Mouse (Mus musculus): ENCODE measurements at regions not wholly inside any gene's neighbourhood (a gene's known extent, or its start where the extent isn't known, plus 50 kb on each side); places are given as distances from the start of the nearest gene placed in this dataset.

DNA sequence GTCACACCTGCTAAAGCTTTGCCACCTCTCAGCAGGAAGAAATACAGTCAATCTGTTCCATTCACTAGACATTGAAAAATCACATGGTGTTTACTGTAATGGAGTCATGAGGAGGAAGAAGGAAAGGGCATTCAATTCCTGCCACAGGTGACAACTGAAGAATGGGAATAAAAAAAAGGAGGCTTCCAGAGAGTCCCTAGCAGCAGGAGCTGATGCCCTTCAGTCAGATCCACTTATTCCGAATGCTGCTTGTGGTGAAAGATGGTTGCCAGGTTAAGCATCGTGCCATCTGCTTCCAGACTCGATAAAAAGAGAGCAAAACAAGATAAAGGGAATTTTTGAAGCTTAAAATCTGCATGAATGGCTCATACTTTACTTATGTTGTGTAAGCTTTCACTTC is 385.0 kb upstream of the Mctp2 start:
- Histone ChIP-seq H3K9me3 (ENCODE audit: low read length) (no peaks in the 10 kb centered on the region), H3K4me2 (replicated peaks; ENCODE audit: low read depth, low read length) (no peak overlapping the region), H3K4me3 (ENCODE audit: low read depth, low read length) (no peak overlapping the region), H3K9ac (replicated peaks; ENCODE audit: low read depth) (no peak overlapping the region), H3K36me3 (ENCODE audit: insufficient read depth, low read length) (no peaks in the 10 kb centered on the region), H3K4me1 (ENCODE audit: insufficient read depth, low read depth, low read length) (no peaks in the 10 kb centered on the region), H3K27ac (ENCODE audit: low read length) (no peak overlapping the region), H3K27me3 (replicated peaks; ENCODE audit: insufficient read depth, low read length) (no peaks in the 10 kb centered on the region)
- 82% methylated on average over 3 of the region's 3 CpGs for WGBS
- TF ChIP-seq EP300 (IDR thresholded peaks at IDR 0.05) (no peak), CTCF (IDR thresholded peaks at IDR 0.05) (no peak)
- no peak for DNase-seq (ENCODE audit: low spot score)
- no peak for ATAC-seq

DNA sequence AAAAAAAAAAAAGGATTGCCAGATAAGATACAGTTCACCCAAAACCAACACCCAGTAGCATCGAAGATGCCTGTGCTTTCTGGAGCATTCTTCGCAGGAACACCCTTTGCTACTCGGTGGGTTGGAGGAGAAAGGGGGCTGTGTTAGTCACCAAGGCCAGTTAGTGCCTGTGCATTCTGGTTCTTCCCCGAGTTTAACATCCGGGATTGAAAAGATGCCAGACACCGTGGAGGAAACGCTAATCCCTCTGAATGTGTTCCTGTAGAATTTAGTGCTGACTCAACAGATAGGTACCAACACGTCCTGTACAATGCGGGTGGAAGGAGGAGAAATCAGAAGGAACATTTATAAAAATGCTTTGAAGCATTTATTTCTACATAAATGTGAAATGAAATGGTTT is 385.5 kb upstream of the Mctp2 start:
- no peak overlapping the region for H3K4me2 ChIP-seq (replicated peaks; ENCODE audit: low read depth, low read length)
- H3K9ac ChIP-seq (replicated peaks; ENCODE audit: low read depth) = no peak overlapping the region
- DNase-seq (ENCODE audit: low spot score) = no peak
- no peak overlapping the region for H3K27ac ChIP-seq (ENCODE audit: low read length)
- H3K4me1 ChIP-seq (ENCODE audit: insufficient read depth, low read depth, low read length) = no peaks in the 10 kb centered on the region
- no peaks in the 10 kb centered on the region for H3K27me3 ChIP-seq (replicated peaks; ENCODE audit: insufficient read depth, low read length)
- no peak overlapping the region for H3K4me3 ChIP-seq (ENCODE audit: low read depth, low read length)
- H3K9me3 ChIP-seq (ENCODE audit: low read length) = no peaks in the 10 kb centered on the region
- TF ChIP-seq EP300 (IDR thresholded peaks at IDR 0.05) = no peak
- TF ChIP-seq CTCF (IDR thresholded peaks at IDR 0.05) = no peak
- no peaks in the 10 kb centered on the region for H3K36me3 ChIP-seq (ENCODE audit: insufficient read depth, low read length)
- no peak for ATAC-seq
- WGBS = 70% methylated on average over 9 of the region's 9 CpGs

DNA sequence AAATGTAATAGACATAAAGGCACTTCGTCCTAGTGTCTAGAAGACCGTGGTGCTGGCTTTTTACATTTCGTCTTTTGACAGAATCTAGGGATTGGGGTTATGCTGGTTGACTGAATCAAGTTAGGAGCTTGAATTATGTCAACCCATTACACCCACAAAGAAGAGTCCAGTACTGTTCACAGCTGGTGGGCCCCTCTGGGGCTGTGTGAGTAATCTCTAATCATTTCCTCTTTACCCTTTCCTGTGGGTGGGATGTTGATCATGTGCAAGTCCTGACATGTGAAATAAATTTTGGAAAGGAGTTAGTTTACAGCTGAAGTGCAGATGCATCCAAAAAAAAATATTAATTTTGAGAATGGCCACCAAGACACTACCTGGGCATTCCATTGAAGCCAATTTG is 390.3 kb upstream of the Mctp2 start:
- no peaks in the 10 kb centered on the region for H3K9me3 ChIP-seq (ENCODE audit: low read length)
- ATAC-seq = no peak
- H3K27me3 ChIP-seq (replicated peaks; ENCODE audit: insufficient read depth, low read length) = no peaks in the 10 kb centered on the region
- H3K36me3 ChIP-seq (ENCODE audit: insufficient read depth, low read length) = no peaks in the 10 kb centered on the region
- no peak overlapping the region for H3K27ac ChIP-seq (ENCODE audit: low read length)
- WGBS = 82% methylated on average over 3 of the region's 3 CpGs
- H3K9ac ChIP-seq (replicated peaks; ENCODE audit: low read depth) = no peak overlapping the region
- H3K4me1 ChIP-seq (ENCODE audit: insufficient read depth, low read depth, low read length) = no peaks in the 10 kb centered on the region
- TF ChIP-seq EP300 (IDR thresholded peaks at IDR 0.05) = no peak
- no peak for TF ChIP-seq CTCF (IDR thresholded peaks at IDR 0.05)
- H3K4me2 ChIP-seq (replicated peaks; ENCODE audit: low read depth, low read length) = no peak overlapping the region
- no peak for DNase-seq (ENCODE audit: low spot score)
- no peak overlapping the region for H3K4me3 ChIP-seq (ENCODE audit: low read depth, low read length)

DNA sequence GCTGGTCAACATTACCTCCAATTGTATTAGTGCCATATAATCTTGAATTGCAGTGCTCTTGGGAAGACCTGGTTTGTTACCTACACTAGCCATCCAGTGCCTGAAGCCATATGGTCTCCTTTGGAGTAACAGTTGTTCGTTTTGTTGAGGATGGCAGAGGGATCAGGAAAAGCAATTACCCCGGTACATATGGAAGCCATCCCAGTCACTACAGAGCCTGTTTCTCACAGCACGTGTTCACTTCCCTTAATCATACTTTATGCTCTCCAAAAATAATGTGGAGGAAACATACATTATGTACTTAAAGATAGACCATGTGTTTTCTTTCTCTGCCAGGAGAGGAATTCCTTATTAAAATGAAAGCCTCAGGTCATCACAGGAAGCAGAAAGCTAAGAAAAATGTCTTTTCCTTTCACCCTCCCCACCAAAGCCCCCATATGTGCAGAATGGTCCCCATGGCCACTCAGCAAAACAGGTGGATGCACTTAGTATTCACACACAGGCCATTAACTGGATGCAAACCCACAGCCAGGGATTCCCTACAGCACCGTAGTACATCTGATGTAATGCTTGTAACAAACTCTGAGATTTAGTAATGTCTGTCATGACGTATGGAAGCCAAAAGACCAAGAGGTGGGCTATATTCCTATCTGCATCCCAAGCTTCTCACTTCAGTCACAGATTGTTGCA is 397.4 kb upstream of the Mctp2 start:
- H3K4me3 ChIP-seq (ENCODE audit: low read depth, low read length) = no peak overlapping the region
- no peak overlapping the region for H3K9ac ChIP-seq (replicated peaks; ENCODE audit: low read depth)
- H3K27me3 ChIP-seq (replicated peaks; ENCODE audit: insufficient read depth, low read length) = no peaks in the 10 kb centered on the region
- H3K36me3 ChIP-seq (ENCODE audit: insufficient read depth, low read length) = no peaks in the 10 kb centered on the region
- no peak overlapping the region for H3K4me2 ChIP-seq (replicated peaks; ENCODE audit: low read depth, low read length)
- WGBS = 61% methylated on average over 5 of the region's 5 CpGs
- no peak overlapping the region for H3K27ac ChIP-seq (ENCODE audit: low read length)
- ATAC-seq (no peak), DNase-seq (ENCODE audit: low spot score) (no peak)
- no peak for TF ChIP-seq EP300 (IDR thresholded peaks at IDR 0.05)
- TF ChIP-seq CTCF (IDR thresholded peaks at IDR 0.05) = no peak
- no peaks in the 10 kb centered on the region for H3K9me3 ChIP-seq (ENCODE audit: low read length)
- H3K4me1 ChIP-seq (ENCODE audit: insufficient read depth, low read depth, low read length) = no peaks in the 10 kb centered on the region

DNA sequence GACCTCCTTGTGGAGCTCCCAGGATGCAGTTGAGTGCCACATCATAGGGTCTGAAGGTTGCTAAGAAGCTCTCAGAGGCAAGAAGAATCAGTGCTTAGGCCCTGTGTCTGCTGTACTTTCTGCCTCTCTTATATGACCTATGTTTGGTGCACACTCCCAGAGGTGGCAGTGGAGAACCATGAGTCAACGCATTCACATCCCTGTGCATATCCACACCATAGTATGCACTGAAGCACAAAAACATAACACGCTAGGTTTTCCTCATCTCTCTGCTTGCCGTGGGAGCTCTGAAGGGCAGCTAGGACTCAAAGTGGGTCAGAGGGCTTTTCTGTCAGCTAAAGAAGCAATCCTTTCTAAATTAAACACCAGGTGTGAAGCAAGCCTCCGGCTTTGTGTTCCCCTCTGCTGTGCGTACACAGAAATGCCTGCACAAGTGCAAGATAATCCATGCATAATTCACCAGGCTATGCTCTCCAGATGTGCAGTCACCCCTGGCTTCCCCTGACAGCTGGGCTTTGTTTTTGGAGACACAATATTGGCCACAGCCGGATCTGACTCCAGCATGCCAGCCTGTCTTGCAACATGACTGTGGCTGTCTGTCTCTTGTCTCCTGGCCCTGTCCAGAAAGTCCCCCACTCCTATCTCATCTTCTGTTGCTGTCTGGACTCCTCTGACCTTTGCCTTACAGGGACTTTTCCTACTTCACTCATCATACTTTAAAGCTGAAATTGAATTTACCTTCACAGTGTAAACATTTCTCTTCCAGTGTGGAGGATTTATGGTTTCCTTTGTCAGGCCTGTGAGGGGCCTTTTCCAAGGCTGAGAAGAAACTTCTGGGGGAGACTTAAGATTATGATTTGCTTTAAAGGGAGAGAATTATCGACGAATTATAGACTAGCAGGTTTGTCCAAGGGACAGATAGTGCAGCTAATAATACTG is 405.1 kb upstream of the Mctp2 start:
- Histone ChIP-seq H3K27ac (ENCODE audit: low read length) (no peak overlapping the region), H3K36me3 (ENCODE audit: insufficient read depth, low read length) (no peaks in the 10 kb centered on the region), H3K27me3 (replicated peaks; ENCODE audit: insufficient read depth, low read length) (no peaks in the 10 kb centered on the region), H3K4me1 (ENCODE audit: insufficient read depth, low read depth, low read length) (no peaks in the 10 kb centered on the region), H3K9ac (replicated peaks; ENCODE audit: low read depth) (no peak overlapping the region), H3K9me3 (ENCODE audit: low read length) (no peaks in the 10 kb centered on the region), H3K4me2 (replicated peaks; ENCODE audit: low read depth, low read length) (no peak overlapping the region), H3K4me3 (ENCODE audit: low read depth, low read length) (no peak overlapping the region)
- WGBS = 46% methylated on average over 8 of the region's 8 CpGs
- DNase-seq (ENCODE audit: low spot score) (peak; percentile 16), ATAC-seq (peak; percentile 46; the same call in 1 of the 2 replicates)
- no peak for TF ChIP-seq EP300 (IDR thresholded peaks at IDR 0.05)
- TF ChIP-seq CTCF (IDR thresholded peaks at IDR 0.05) = no peak

DNA sequence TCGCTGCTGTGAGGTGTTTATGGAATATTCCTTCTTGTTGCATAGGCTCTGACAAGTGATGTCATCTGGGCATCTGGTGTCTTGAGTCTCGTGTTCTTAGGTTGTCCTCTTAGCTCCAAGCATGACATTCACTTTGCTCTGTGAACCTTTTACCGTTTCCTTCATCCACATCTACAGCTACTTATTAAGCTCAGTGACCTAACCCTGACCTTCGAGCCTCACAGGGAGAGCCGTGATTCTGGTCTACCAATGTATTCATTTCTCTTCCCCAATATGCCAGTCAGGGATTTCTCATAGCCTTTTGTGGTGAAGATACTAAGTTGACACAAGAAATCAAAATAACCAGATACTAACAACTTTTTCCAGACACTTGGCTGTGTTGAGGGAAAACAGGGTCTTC is 409.0 kb upstream of the Mctp2 start:
- Histone ChIP-seq H3K27ac (ENCODE audit: low read length) (no peak overlapping the region), H3K4me3 (ENCODE audit: low read depth, low read length) (no peak overlapping the region), H3K36me3 (ENCODE audit: insufficient read depth, low read length) (no peaks in the 10 kb centered on the region), H3K4me2 (replicated peaks; ENCODE audit: low read depth, low read length) (no peak overlapping the region), H3K9ac (replicated peaks; ENCODE audit: low read depth) (no peak overlapping the region), H3K9me3 (ENCODE audit: low read length) (no peaks in the 10 kb centered on the region), H3K27me3 (replicated peaks; ENCODE audit: insufficient read depth, low read length) (no peaks in the 10 kb centered on the region), H3K4me1 (ENCODE audit: insufficient read depth, low read depth, low read length) (no peaks in the 10 kb centered on the region)
- no peak for TF ChIP-seq EP300 (IDR thresholded peaks at IDR 0.05)
- no peak for TF ChIP-seq CTCF (IDR thresholded peaks at IDR 0.05)
- WGBS = 74% methylated on average over 5 of the region's 5 CpGs
- ATAC-seq (no peak), DNase-seq (ENCODE audit: low spot score) (no peak)
